Mouse (Mus musculus) limb, embryonic 10.5 days (tissue): ENCODE data around the gene Wif1. TPM values are rescaled to one million over a fixed set of nuclear protein-coding genes. Genes with fewer than 3 reads are reported as not detected.

ENCODE experiments used
- DNase-seq: peaks from one replicate; pipeline ENCODE4 v3.0.0-alpha.2; 2017; ENCODE audit warnings: low spot score
- H3K27ac ChIP-seq: fragments of 300-500 bp; sonication (generic); 2 replicates; pipeline ENCODE4 v1.5.1; 2016; ENCODE audit warnings: mild to moderate bottlenecking
- H3K27me3 ChIP-seq: fragments of 300-500 bp; sonication (generic); 2 replicates; pipeline ENCODE4 v1.6.1; 2016; ENCODE audit warnings: low read depth, mild to moderate bottlenecking; ENCODE audit not compliant: poor library complexity, severe bottlenecking
- H3K36me3 ChIP-seq: fragments of 300-500 bp; sonication (generic); 2 replicates; pipeline ENCODE4 v1.6.1; 2016; ENCODE audit warnings: mild to moderate bottlenecking, moderate library complexity
- H3K4me1 ChIP-seq: fragments of 300-500 bp; sonication (generic); 2 replicates; pipeline ENCODE4 v1.6.1; 2016
- H3K4me3 ChIP-seq: fragments of 300-500 bp; sonication (generic); 2 replicates; pipeline ENCODE4 v1.5.1; 2016; ENCODE audit warnings: mild to moderate bottlenecking, moderate library complexity
- H3K9me3 ChIP-seq: fragments of 300-500 bp; sonication (generic); replicated peaks from 2 replicates; pipeline ENCODE4 v1.6.1; 2016; ENCODE audit warnings: mild to moderate bottlenecking
- WGBS: fragments of 180-500 bp; shearing (Covaris S2); methylation state at CpG from one replicate; pipeline ENCODE4 v1.1.7; 2016; 5-methylcytosine and 5-hydroxymethylcytosine counted together
- polyA plus RNA-seq: library from polyadenylated mRNA; unstranded; fragments of >200 nt; fragmentation: Nextera tagmentation; extraction: Ambion mirVana; gene quantifications from 2 replicates; pipeline ENCODE4 v1.2.1, GENCODE M21; 2016

Wif1 gene
- polyA plus RNA-seq, 1 experiment from 2014 or later = 35.8 TPM

GRCm38 (mm10) chr10:121088679-121089078 is 54.9 kb downstream of the Wif1 start:
- WGBS = 92% methylated on average over 5 of the region's 5 CpGs
- Histone ChIP-seq H3K36me3 (no peaks in the 10 kb centered on the region), H3K4me1 (peaks cover 8% of the 10 kb centered on the region), H3K27me3 (no peaks in the 10 kb centered on the region), H3K9me3 (no peaks in the 10 kb centered on the region), H3K27ac (no peak overlapping the region), H3K4me3 (no peak overlapping the region)
- no peak for DNase-seq

GRCm38 (mm10) chr10:121089312-121089711 is 55.6 kb downstream of the Wif1 start:
- Histone ChIP-seq H3K9me3 (no peaks in the 10 kb centered on the region), H3K27ac (no peak overlapping the region), H3K4me3 (no peak overlapping the region), H3K36me3 (no peaks in the 10 kb centered on the region), H3K27me3 (no peaks in the 10 kb centered on the region), H3K4me1 (peaks cover 8% of the 10 kb centered on the region)
- no peak for DNase-seq
- WGBS = 9% methylated on average over 6 of the region's 6 CpGs

- Histone ChIP-seq H3K36me3 (no peaks in the 10 kb centered on the region), H3K27ac (no peak overlapping the region), H3K9me3 (no peaks in the 10 kb centered on the region), H3K4me1 (peaks cover 8% of the 10 kb centered on the region), H3K27me3 (no peaks in the 10 kb centered on the region), H3K4me3 (no peak overlapping the region)
- DNase-seq = no peak
- WGBS = 25% methylated on average over 8 of the region's 8 CpGs
These were observed 56.2 kb downstream of the Wif1 start for GRCm38 (mm10) chr10:121090006-121090405.

GRCm38 (mm10) chr10:121095948-121096347 is 62.2 kb downstream of the Wif1 start:
- H3K27ac ChIP-seq = no peak overlapping the region
- no peak for DNase-seq
- no peaks in the 10 kb centered on the region for H3K9me3 ChIP-seq
- peaks cover 18% of the 10 kb centered on the region; the same call in 1 of the 2 replicates for H3K27me3 ChIP-seq
- no peak overlapping the region for H3K4me3 ChIP-seq
- peaks cover 29% of the 10 kb centered on the region for H3K4me1 ChIP-seq
- WGBS = 68% methylated on average over 12 of the region's 12 CpGs
- H3K36me3 ChIP-seq = 0 out of 2 replicates have a peak, but pooled peaks cover 2% of the 10 kb centered on the region

- peaks cover 18% of the 10 kb centered on the region; the same call in 1 of the 2 replicates for H3K27me3 ChIP-seq
- peaks cover 29% of the 10 kb centered on the region for H3K4me1 ChIP-seq
- peak overlapping the region; percentile 34; the same call in 1 of the 2 replicates for H3K27ac ChIP-seq
- no peak overlapping the region for H3K4me3 ChIP-seq
- no peaks in the 10 kb centered on the region for H3K9me3 ChIP-seq
- 82% methylated on average over 12 of the region's 12 CpGs for WGBS
- DNase-seq = no peak
- H3K36me3 ChIP-seq = 0 out of 2 replicates have a peak, but pooled peaks cover 2% of the 10 kb centered on the region
These were observed 64.5 kb downstream of the Wif1 start for GRCm38 (mm10) chr10:121098263-121098662.

- peak; percentile 85 for DNase-seq
- 7% methylated on average over 11 of the region's 11 CpGs for WGBS
- peaks cover 8% of the 10 kb centered on the region; the same call in 1 of the 2 replicates for H3K36me3 ChIP-seq
- H3K9me3 ChIP-seq = no peaks in the 10 kb centered on the region
- no peak overlapping the region for H3K27ac ChIP-seq
- no peak overlapping the region for H3K4me3 ChIP-seq
- H3K27me3 ChIP-seq = peaks cover 18% of the 10 kb centered on the region; the same call in 1 of the 2 replicates
- peaks cover 29% of the 10 kb centered on the region for H3K4me1 ChIP-seq
These were observed 65.9 kb downstream of the Wif1 start for GRCm38 (mm10) chr10:121099658-121100057.

- H3K4me3 ChIP-seq = no peak overlapping the region
- no peak overlapping the region for H3K27ac ChIP-seq
- H3K27me3 ChIP-seq = no peaks in the 10 kb centered on the region
- H3K9me3 ChIP-seq = no peaks in the 10 kb centered on the region; the same call in 1 of the 2 replicates
- H3K36me3 ChIP-seq = no peaks in the 10 kb centered on the region
- H3K4me1 ChIP-seq = peaks cover 9% of the 10 kb centered on the region; the same call in 1 of the 2 replicates
- no peak for DNase-seq
These were observed 82.4 kb downstream of the Wif1 start for GRCm38 (mm10) chr10:121116115-121116514.

- no peaks in the 10 kb centered on the region for H3K36me3 ChIP-seq
- H3K4me1 ChIP-seq = peaks cover 9% of the 10 kb centered on the region; the same call in 1 of the 2 replicates
- 54% methylated on average over 4 of the region's 4 CpGs for WGBS
- H3K4me3 ChIP-seq = no peak overlapping the region
- no peaks in the 10 kb centered on the region; the same call in 1 of the 2 replicates for H3K9me3 ChIP-seq
- DNase-seq = no peak
- H3K27ac ChIP-seq = no peak overlapping the region
- H3K27me3 ChIP-seq = no peaks in the 10 kb centered on the region
These were observed 82.9 kb downstream of the Wif1 start for GRCm38 (mm10) chr10:121116636-121117035.

GRCm38 (mm10) chr10:121120751-121121150 is 87.0 kb downstream of the Wif1 start:
- Histone ChIP-seq H3K27ac (no peak overlapping the region), H3K4me1 (peaks cover 9% of the 10 kb centered on the region; the same call in 1 of the 2 replicates), H3K27me3 (no peaks in the 10 kb centered on the region), H3K4me3 (no peak overlapping the region), H3K36me3 (no peaks in the 10 kb centered on the region), H3K9me3 (no peaks in the 10 kb centered on the region)
- no peak for DNase-seq
- WGBS = 90% methylated on average over 6 of the region's 6 CpGs

- H3K36me3 ChIP-seq = no peaks in the 10 kb centered on the region
- no peaks in the 10 kb centered on the region for H3K27me3 ChIP-seq
- H3K4me3 ChIP-seq = no peak overlapping the region
- H3K9me3 ChIP-seq = no peaks in the 10 kb centered on the region
- DNase-seq = no peak
- no peak overlapping the region for H3K27ac ChIP-seq
- H3K4me1 ChIP-seq = peaks cover 5% of the 10 kb centered on the region; the same call in 1 of the 2 replicates
- 94% methylated on average over 16 of the region's 16 CpGs for WGBS
These were observed 90.7 kb downstream of the Wif1 start for GRCm38 (mm10) chr10:121124481-121124880.

GRCm38 (mm10) chr10:121129000-121129925 is 95.5 kb downstream of the Wif1 start:
- H3K4me3 ChIP-seq = no peak overlapping the region
- H3K9me3 ChIP-seq = no peaks in the 10 kb centered on the region
- no peak overlapping the region for H3K27ac ChIP-seq
- peaks cover 5% of the 10 kb centered on the region; the same call in 1 of the 2 replicates for H3K4me1 ChIP-seq
- WGBS = 80% methylated on average over 20 of the region's 20 CpGs
- no peaks in the 10 kb centered on the region for H3K27me3 ChIP-seq
- DNase-seq = no peak
- H3K36me3 ChIP-seq = no peaks in the 10 kb centered on the region
